Mouse (Mus musculus) erythroblast, embryonic 14.5 days (primary cell): ENCODE data around the gene Akap6.

Experiments used
- GATA1 ChIP-seq: IDR thresholded peaks from 2 replicates; pipeline ENCODE4 v1.6.1; 2012; ENCODE audit warnings: low read length, inconsistent platforms, mixed read lengths
- TAL1 ChIP-seq: IDR thresholded peaks from 3 replicates; pipeline ENCODE4 v1.6.1; 2012; ENCODE audit warnings: low read length, inconsistent platforms, mixed read lengths

- TF ChIP-seq TAL1 (no peak), GATA1 (no peak)
Observed at GRCm38 (mm10) chr12:52910345-52910744, 211.2 kb downstream of the Akap6 start.
